Mouse (Mus musculus): ENCODE results near the gene Fgd5. TPM values are rescaled to one million over a fixed set of nuclear protein-coding genes. Genes with fewer than 3 reads are reported as not detected.

Fgd5 gene
- polyA plus RNA-seq, 1 experiment from 2014 or later: 14.0 TPM

Other genes starting within 250 kb of the Fgd5 start
- gene Grip2, start 151.6 kb upstream of the Fgd5 start, polyA plus RNA-seq (2016; fragmentation: Nextera tagmentation; extraction: Ambion mirVana): 4.5 and 4.9 TPM in 2 replicates
- gene Ccdc174, start 100.8 kb upstream of the Fgd5 start, polyA plus RNA-seq (2016; fragmentation: Nextera tagmentation; extraction: Ambion mirVana): 48.9 and 55.2 TPM in 2 replicates
- gene 4930590J08Rik, start 76.1 kb upstream of the Fgd5 start, polyA plus RNA-seq (2016; fragmentation: Nextera tagmentation; extraction: Ambion mirVana): 0.62 and 0.93 TPM in 2 replicates
- gene Nr2c2, start 112.5 kb downstream of the Fgd5 start, polyA plus RNA-seq (2016; fragmentation: Nextera tagmentation; extraction: Ambion mirVana): 30.4 and 31.4 TPM in 2 replicates
- 70.0 and 70.6 TPM in 2 replicates for gene Mrps25, start 205.2 kb downstream of the Fgd5 start, polyA plus RNA-seq (2016; fragmentation: Nextera tagmentation; extraction: Ambion mirVana)
- gene Rbsn, start 236.0 kb downstream of the Fgd5 start, polyA plus RNA-seq (2016; fragmentation: Nextera tagmentation; extraction: Ambion mirVana): 36.0 and 36.4 TPM in 2 replicates

Data from neural tube, embryonic 12.5 days (tissue).